Mouse (Mus musculus): ENCODE data around the gene Rab9b.

Gene Rab9b

DNA sequence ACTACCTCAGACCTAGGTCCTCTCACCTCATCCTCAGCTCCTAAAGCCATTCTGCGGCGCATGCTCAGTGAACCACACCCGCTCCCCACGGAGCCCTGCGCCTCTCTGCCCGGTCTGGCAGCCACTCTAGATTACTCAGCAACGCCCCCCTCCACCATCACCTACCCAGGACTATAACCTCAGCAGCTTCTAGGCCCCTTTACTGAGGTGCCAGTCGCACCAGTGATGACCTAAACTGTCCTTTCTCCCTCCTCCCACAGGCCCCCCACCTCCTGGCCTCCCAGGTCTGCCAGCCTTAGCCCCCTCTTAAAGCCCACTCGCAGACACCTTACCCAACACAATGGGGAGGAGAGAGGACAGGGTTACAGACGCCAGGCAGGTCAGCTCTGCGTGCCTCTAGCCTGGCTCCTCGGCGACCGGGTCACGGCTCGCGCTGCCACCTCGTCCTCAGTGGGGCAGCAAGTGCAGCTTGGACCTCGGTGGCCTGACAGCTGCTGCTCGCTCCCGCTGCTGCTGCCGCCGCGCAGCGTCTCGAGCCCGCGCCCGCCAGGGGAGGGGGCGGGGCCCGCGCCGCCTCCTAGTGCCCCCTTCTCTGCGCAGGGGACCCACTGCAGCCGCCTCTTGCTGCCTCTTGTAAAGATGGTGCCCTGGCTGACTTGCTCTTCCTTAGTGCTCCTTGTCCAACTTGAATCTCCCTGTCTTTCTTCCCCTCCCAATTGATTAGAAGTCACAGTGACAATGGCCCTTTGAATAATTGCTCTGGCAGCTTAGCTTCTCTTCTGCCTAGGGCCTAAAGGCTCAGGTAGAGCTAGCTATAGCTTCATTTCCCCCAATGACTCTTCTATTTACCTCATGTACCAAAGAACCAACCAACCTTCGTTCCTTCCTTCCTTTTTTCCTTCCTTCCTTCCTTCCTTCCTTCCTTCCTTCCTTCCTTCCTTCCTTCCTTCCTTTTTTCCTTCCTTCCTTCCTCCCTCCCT, at the start of gene Rab9b:
Gene Rab9b, minus strand, starts transcription at position 695 of the 980 bp plus-strand sequence.
- DNase-seq (ENCODE audit: inconsistent ontology term), result peak; percentile 14

DNA sequence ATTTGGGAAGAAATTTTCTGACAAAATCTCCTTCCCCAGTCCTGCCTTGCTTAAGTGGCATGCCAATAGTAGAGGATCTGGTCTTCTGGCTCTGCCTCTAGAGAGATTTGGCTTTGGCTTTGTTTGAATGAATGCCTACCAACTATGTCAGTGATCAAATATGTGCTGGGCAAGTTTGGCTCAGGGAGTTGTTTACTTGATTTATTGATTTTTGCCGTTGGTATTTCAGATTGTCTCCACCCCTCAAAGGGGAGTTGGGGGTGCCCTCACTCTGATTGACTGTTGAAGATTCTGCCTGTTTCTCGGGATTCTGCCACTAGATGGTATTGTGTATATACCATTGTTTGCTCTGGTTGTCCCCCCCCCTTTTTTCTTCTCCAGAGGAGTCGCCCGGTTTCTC, 35.8 kb upstream of the Rab9b start:
- peak; percentile 7 for DNase-seq (ENCODE audit: inconsistent ontology term)

GRCm38 (mm10) chrX:136895757-136896156, 27.2 kb upstream of the Rab9b start:
- DNase-seq (ENCODE audit: inconsistent ontology term), result peak; percentile 3

DNA sequence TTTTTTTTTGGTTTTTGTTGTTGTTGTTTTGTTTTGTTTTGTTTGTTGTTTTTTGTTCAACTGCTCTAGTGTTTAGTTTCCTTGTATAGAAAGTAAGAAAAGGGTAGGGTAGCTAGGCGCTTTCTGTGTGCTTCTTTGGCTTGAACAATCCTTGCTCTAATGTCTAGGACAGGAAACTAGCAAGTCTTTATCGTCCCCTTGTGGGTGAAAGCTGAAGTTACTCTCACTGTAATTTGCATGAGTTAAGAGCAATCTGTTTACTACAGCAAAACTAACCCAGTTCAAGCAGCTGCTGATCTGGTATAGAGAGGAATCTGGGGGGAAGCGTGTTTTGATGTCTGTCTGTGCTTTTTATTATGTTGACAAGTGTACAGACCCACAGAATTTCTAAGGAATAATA, 18.3 kb downstream of the Rab9b start:
- no peak for DNase-seq (ENCODE audit: inconsistent ontology term)

DNA sequence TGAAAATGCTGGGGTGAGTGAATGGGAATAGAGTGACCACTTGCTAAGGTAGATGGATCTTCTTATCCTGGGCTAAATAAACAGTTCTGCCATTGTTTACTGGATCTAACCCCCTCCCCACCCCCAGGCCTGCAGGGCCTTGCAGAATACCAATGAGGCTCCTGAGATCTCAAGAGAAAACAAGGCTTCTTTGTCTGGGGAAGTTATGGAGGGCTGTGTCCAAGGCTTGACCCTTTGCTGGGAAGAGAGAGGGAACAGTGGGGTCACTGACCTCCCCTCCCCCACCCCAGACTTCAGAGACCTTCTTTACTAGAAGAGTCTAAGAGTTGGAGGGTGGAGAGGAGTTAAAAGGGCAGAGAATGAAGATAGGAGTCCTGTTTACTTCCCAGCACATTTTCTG, 39.9 kb downstream of the Rab9b start:
- DNase-seq (ENCODE audit: inconsistent ontology term), result no peak

- DNase-seq (ENCODE audit: inconsistent ontology term), result no peak
These were observed 43.5 kb downstream of the Rab9b start for GRCm38 (mm10) chrX:136825016-136825415.

DNA sequence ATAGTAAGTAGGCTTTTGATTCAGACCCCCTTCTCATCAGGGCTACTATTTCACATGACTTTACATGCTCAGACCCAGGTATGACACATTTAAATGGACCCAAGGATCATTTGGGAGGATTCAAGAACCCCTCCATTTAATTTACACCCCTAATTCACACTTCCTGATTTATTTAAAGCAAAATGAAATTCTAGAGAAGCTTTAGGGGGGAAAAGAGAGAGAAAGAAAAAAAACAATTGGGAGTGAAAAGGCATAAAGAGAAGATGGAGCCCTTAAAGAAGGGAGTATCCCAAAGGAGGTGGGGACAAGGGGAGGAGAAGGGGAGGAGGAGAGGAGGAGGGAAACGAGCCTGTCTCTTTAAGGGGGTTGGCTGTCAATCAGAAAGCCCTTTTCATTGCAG, 46.2 kb downstream of the Rab9b start, which contains the start of gene Plp1:
Gene Plp1, plus strand, starts transcription at position 301 of the 400 bp plus-strand sequence.
- no peak for DNase-seq (ENCODE audit: inconsistent ontology term)

GRCm38 (mm10) chrX:136820250-136820649, 48.3 kb downstream of the Rab9b start:
- no peak for DNase-seq (ENCODE audit: inconsistent ontology term)

DNA sequence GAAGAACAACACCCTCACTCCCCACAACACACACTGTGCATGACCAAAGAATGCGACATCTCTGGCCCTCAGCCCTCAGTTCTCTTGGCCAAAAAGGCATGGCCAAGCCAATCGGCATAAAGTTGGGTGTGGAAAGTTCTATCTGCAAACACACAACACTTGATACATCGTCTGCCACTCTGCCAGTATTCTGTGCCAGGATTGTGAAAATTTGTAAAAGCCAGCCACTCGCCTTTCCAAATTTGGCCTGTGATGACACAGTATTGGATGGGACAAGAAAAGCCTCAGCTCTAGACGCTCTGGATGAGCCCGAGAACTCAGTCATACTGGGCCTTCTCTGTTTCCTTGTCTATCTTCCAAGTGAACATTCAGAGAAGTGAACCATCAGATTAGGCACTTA, 48.8 kb downstream of the Rab9b start:
- DNase-seq (ENCODE audit: inconsistent ontology term), result peak; percentile 29

Data from Muller cell, postnatal 12 days (primary cell).